Mouse (Mus musculus) brain, embryonic 14.5 days (tissue): ENCODE results near the gene Slc2a1.

ENCODE experiments used
- CTCF ChIP-seq: fragments of 200-500 bp; IDR thresholded peaks from 2 replicates; pipeline ENCODE4 v1.5.1; 2012; ENCODE audit warnings: inconsistent platforms, mild to moderate bottlenecking, moderate library complexity, borderline replicate concordance; ENCODE audit not compliant: insufficient read depth, insufficient read length; ENCODE audit errors: extremely low read depth
- POLR2A ChIP-seq: fragments of 200-500 bp; IDR thresholded peaks from 2 replicates; pipeline ENCODE4 v1.6.1; 2012; ENCODE audit warnings: mild to moderate bottlenecking, inconsistent platforms, borderline replicate concordance; ENCODE audit not compliant: poor library complexity, insufficient read depth, insufficient read length, severe bottlenecking; ENCODE audit errors: extremely low read depth

GRCm38 (mm10) chr4:119172919-119173650 lies 64.6 kb downstream of the Slc2a1 start:
- TF ChIP-seq CTCF (no peak), POLR2A (no peak)
